In genomic region chr10:77846503-77846902, GRCm38 (mm10) we compare ENCODE assay signal across 24 mouse cellular contexts. TPM values are rescaled to one million over a fixed set of nuclear protein-coding genes. Genes with fewer than 3 reads are reported as not detected.
DNase-seq lines count a peak whose midpoint lies in the region; ATAC-seq lines count a peak whose summit lies in the region.
"Had no signal": no experiment of that assay in that cellular context is flagged by ENCODE, and none has a peak within 500 bp of the region (broad histone marks: within the 10 kb centered on the region; RNA-seq: fewer than 3 reads in every experiment).

Gene Gm36176, plus strand, starts transcription at chr10:77846803.

- no peak within 1 kb of the TSS for H3K9ac ChIP-seq in forebrain, embryonic 15.5 days (replicated peaks)
- peak within 1 kb of the TSS; percentile 26; the same call in 1 of the 2 replicates for H3K9ac ChIP-seq in forebrain, embryonic 13.5 days
- no peak within 1 kb of the TSS for H3K9ac ChIP-seq in forebrain, embryonic 14.5 days (ENCODE audit: low read length)

- H3K4me3 ChIP-seq in forebrain, embryonic 10.5 days, result no peak within 1 kb of the TSS
- H3K4me3 ChIP-seq in forebrain, embryonic 15.5 days, result no peak within 1 kb of the TSS
- no peak within 1 kb of the TSS for H3K4me3 ChIP-seq in forebrain, embryonic 13.5 days
- H3K4me3 ChIP-seq in forebrain, embryonic 14.5 days (ENCODE audit: low read depth, low read length), result no peak within 1 kb of the TSS
- H3K4me3 ChIP-seq in megakaryocyte, embryonic 14.5 days (replicated peaks), result peak within 1 kb of the TSS; percentile 51

- WGBS in forebrain, embryonic 10.5 days, result 76% methylated on average over 3 of the region's 3 CpGs
- WGBS in forebrain, embryonic 15.5 days, result 81% methylated on average over 3 of the region's 3 CpGs
- 100% methylated on average over 1 of the region's 3 CpGs for WGBS in forebrain, embryonic 13.5 days
- 78% methylated on average over 3 of the region's 3 CpGs for WGBS in forebrain, embryonic 14.5 days

- H3K4me2 ChIP-seq in forebrain, embryonic 15.5 days (replicated peaks), result no peak within 1 kb of the TSS
- H3K4me2 ChIP-seq in forebrain, embryonic 13.5 days, result no peak within 1 kb of the TSS
- H3K4me2 ChIP-seq in forebrain, embryonic 14.5 days (ENCODE audit: low read length), result no peak within 1 kb of the TSS

- H3K9me3 ChIP-seq in forebrain, embryonic 10.5 days, result peaks cover 22% of the 10 kb centered on the region; the same call in 1 of the 2 replicates
- H3K9me3 ChIP-seq in forebrain, embryonic 15.5 days, result peaks cover 8% of the 10 kb centered on the region; the same call in 1 of the 2 replicates
- H3K9me3 ChIP-seq in forebrain, embryonic 13.5 days (replicated peaks), result peaks cover 16% of the 10 kb centered on the region
- H3K9me3 ChIP-seq in forebrain, embryonic 14.5 days (replicated peaks; ENCODE audit: control insufficient read depth, low read length), result peaks cover 5% of the 10 kb centered on the region; the same call in 1 of the 2 replicates
- peaks cover 58% of the 10 kb centered on the region for H3K9me3 ChIP-seq in megakaryocyte, embryonic 14.5 days
- H3K9me3 ChIP-seq: G1E had no signal

- DNase-seq in forebrain, embryonic 10.5 days (ENCODE audit: extremely low spot score, low spot score), result no peak
- DNase-seq in forebrain, embryonic 14.5 days (ENCODE audit: low spot score), result no peak
- DNase-seq: adrenal gland, adult 2 months; adrenal gland, adult 8-10 months; adrenal gland, postnatal 10 days; adrenal gland, postnatal 14 days; adrenal gland, postnatal 25 days; adrenal gland, postnatal 36 days; B cell, adult 2 months had no signal

- no peak for ATAC-seq in forebrain, embryonic 15.5 days (replicated peaks)
- no peak for ATAC-seq in forebrain, embryonic 13.5 days
- ATAC-seq in forebrain, embryonic 14.5 days, result no peak
- no peak for ATAC-seq in megakaryocyte, adult 5-6 weeks (ENCODE audit: poor library complexity, severe bottlenecking)
- ATAC-seq: activated CD4-positive, CD25-positive, alpha-beta regulatory T cell, adult 4 months; CD4-positive, CD25-positive, alpha-beta regulatory T cell, adult 4 months; Patski had no signal

- H3K36me3 ChIP-seq in forebrain, embryonic 10.5 days (replicated peaks), result no peaks in the 10 kb centered on the region
- no peaks in the 10 kb centered on the region for H3K36me3 ChIP-seq in forebrain, embryonic 15.5 days
- H3K36me3 ChIP-seq in forebrain, embryonic 13.5 days (ENCODE audit: poor library complexity, severe bottlenecking), result no peaks in the 10 kb centered on the region
- H3K36me3 ChIP-seq in forebrain, embryonic 14.5 days (ENCODE audit: control insufficient read depth, insufficient read depth, low read length), result no peaks in the 10 kb centered on the region
- H3K36me3 ChIP-seq in megakaryocyte, embryonic 14.5 days (replicated peaks; ENCODE audit: low read length), result no peaks in the 10 kb centered on the region
- H3K36me3 ChIP-seq: G1E had no signal

- no peaks in the 10 kb centered on the region for H3K4me1 ChIP-seq in forebrain, embryonic 10.5 days
- no peaks in the 10 kb centered on the region for H3K4me1 ChIP-seq in forebrain, embryonic 15.5 days
- H3K4me1 ChIP-seq in forebrain, embryonic 13.5 days, result no peaks in the 10 kb centered on the region
- H3K4me1 ChIP-seq in forebrain, embryonic 14.5 days (ENCODE audit: control insufficient read depth, insufficient read depth, low read length), result no peaks in the 10 kb centered on the region
- peaks cover 15% of the 10 kb centered on the region; the same call in 1 of the 2 replicates for H3K4me1 ChIP-seq in megakaryocyte, embryonic 14.5 days

- H3K27me3 ChIP-seq in forebrain, embryonic 10.5 days (ENCODE audit: poor library complexity, severe bottlenecking), result no peaks in the 10 kb centered on the region
- H3K27me3 ChIP-seq in forebrain, embryonic 15.5 days, result no peaks in the 10 kb centered on the region
- H3K27me3 ChIP-seq in forebrain, embryonic 13.5 days, result no peaks in the 10 kb centered on the region
- no peaks in the 10 kb centered on the region for H3K27me3 ChIP-seq in forebrain, embryonic 14.5 days (replicated peaks; ENCODE audit: control insufficient read depth, insufficient read depth, low read length)
- H3K27me3 ChIP-seq in megakaryocyte, embryonic 14.5 days (replicated peaks), result peaks cover 17% of the 10 kb centered on the region

- H3K27ac ChIP-seq in forebrain, embryonic 10.5 days, result 0 out of 2 replicates have a peak within 1 kb of the TSS, but pooled peaks have one; percentile 15
- H3K27ac ChIP-seq in forebrain, embryonic 15.5 days (replicated peaks), result no peak within 1 kb of the TSS
- H3K27ac ChIP-seq in forebrain, embryonic 13.5 days, result no peak within 1 kb of the TSS
- H3K27ac ChIP-seq in forebrain, embryonic 14.5 days (ENCODE audit: low read depth, low read length), result no peak within 1 kb of the TSS

RNA-seq across cellular contexts. Expression of gene Gm36176, which starts in this region (rescaled TPM):
- not detected in 2 replicates for polyA plus RNA-seq in forebrain, embryonic 10.5 days (2016; fragmentation: Nextera tagmentation; extraction: Ambion mirVana)
- polyA plus RNA-seq in forebrain, embryonic 15.5 days (2015; fragmentation: Nextera tagmentation; extraction: Ambion mirVana), result not detected in 2 replicates
- not detected in 2 replicates for polyA plus RNA-seq in forebrain, embryonic 13.5 days (2015; fragmentation: Nextera tagmentation; extraction: Ambion mirVana)
- polyA plus RNA-seq in forebrain, embryonic 14.5 days (2014; fragmentation: Nextera tagmentation; extraction: Ambion mirVana), result not detected in 2 replicates
- polyA plus RNA-seq in megakaryocyte, embryonic 14.5 days (2012; ENCODE audit: insufficient read depth, low replicate concordance), result not detected in 2 replicates
- not detected in 2 replicates for total RNA-seq in megakaryocyte, adult 5-6 weeks (2015)
- not detected in 2 replicates for total RNA-seq in megakaryocyte, adult 5-6 weeks (2017)
- total RNA-seq: adrenal gland, adult 18-20 months; adrenal gland, adult 2 months; adrenal gland, adult 8-10 months; adrenal gland, postnatal 10 days; adrenal gland, postnatal 14 days; adrenal gland, postnatal 25 days; adrenal gland, postnatal 36 days; adrenal gland, postnatal 4 days; CH12.LX; ES-E14; G1E; MEL had no signal
- polyA plus RNA-seq: activated CD4-positive, CD25-positive, alpha-beta regulatory T cell, adult 4 months; adrenal gland, adult 2 months; brain, embryonic 14.5 days; C2C12; CD4-positive, CD25-positive, alpha-beta regulatory T cell, adult 4 months; G1E; Patski had no signal
